Mouse (Mus musculus) urinary bladder, adult 18-20 months (tissue): ENCODE measurements around the gene Selenof.

ENCODE experiments used
- DNase-seq, 2 experiments: peaks; one replicate each; pipeline ENCODE4 v3.0.0; 2022; ENCODE audit warnings: low spot score in 2 of 2, mixed read lengths in 2 of 2

Selenof gene

GRCm38 (mm10) chr3:144640033-144640432 is 69.9 kb downstream of the Selenof start:
- no peak for DNase-seq

- DNase-seq = no peak
Measured at GRCm38 (mm10) chr3:144642141-144642540, 72.0 kb downstream of the Selenof start.

- peak in 1 of 2 experiments; percentile 55 for DNase-seq
Measured at GRCm38 (mm10) chr3:144643301-144643871, 73.3 kb downstream of the Selenof start.

- no peak for DNase-seq
Measured at GRCm38 (mm10) chr3:144644202-144644601, 74.1 kb downstream of the Selenof start.
